Mouse (Mus musculus): ENCODE measurements around the gene Ddx25.

Ddx25 gene

GRCm38 (mm10) chr9:35491109-35491866 lies 67.0 kb downstream of the Ddx25 start:
- no peak for DNase-seq

- DNase-seq: no peak
Observed at GRCm38 (mm10) chr9:35488496-35488895, 69.8 kb downstream of the Ddx25 start.

Data from right cerebral cortex, postnatal 25 days (tissue).